Mouse (Mus musculus) telencephalon, adult 2 months (tissue): ENCODE measurements around the gene Foxo6.

Experiments
- DNase-seq: peaks from one replicate; pipeline ENCODE4 v3.0.0-alpha.2; 2011; ENCODE audit warnings: low read depth, low spot score

Gene Foxo6

GRCm38 (mm10) chr4:120287290-120288111 lies at the start of gene Foxo6:
Gene Foxo6 (minus strand): TSS chr4:120287349.
- peak; percentile 87 for DNase-seq

GRCm38 (mm10) chr4:120334316-120334715 lies 47.2 kb upstream of the Foxo6 start:
- no peak for DNase-seq

GRCm38 (mm10) chr4:120332934-120333421 lies 45.8 kb upstream of the Foxo6 start:
- no peak for DNase-seq

GRCm38 (mm10) chr4:120332405-120332933 lies 45.3 kb upstream of the Foxo6 start:
- DNase-seq, result no peak

- DNase-seq, result no peak
Observed at GRCm38 (mm10) chr4:120331992-120332391, 44.8 kb upstream of the Foxo6 start.

GRCm38 (mm10) chr4:120331541-120331940 lies 44.4 kb upstream of the Foxo6 start:
- DNase-seq, result no peak

- no peak for DNase-seq
Observed at GRCm38 (mm10) chr4:120325748-120326147, 38.6 kb upstream of the Foxo6 start.

- DNase-seq, result no peak
Observed at GRCm38 (mm10) chr4:120325051-120325450, 37.9 kb upstream of the Foxo6 start.

- no peak for DNase-seq
Observed at GRCm38 (mm10) chr4:120323858-120324257, 36.7 kb upstream of the Foxo6 start.

- no peak for DNase-seq
Observed at GRCm38 (mm10) chr4:120323198-120323597, 36.0 kb upstream of the Foxo6 start.

GRCm38 (mm10) chr4:120317541-120317940 lies 30.4 kb upstream of the Foxo6 start:
- DNase-seq, result no peak

- no peak for DNase-seq
Observed at GRCm38 (mm10) chr4:120316716-120317115, 29.6 kb upstream of the Foxo6 start.

GRCm38 (mm10) chr4:120314571-120314970 lies 27.4 kb upstream of the Foxo6 start:
- no peak for DNase-seq

- DNase-seq, result no peak
Observed at GRCm38 (mm10) chr4:120313309-120313708, 26.2 kb upstream of the Foxo6 start.

GRCm38 (mm10) chr4:120304580-120304979 lies 17.4 kb upstream of the Foxo6 start:
- DNase-seq, result no peak

GRCm38 (mm10) chr4:120299287-120299686 lies 12.1 kb upstream of the Foxo6 start:
- no peak for DNase-seq

GRCm38 (mm10) chr4:120291106-120291822 lies 4.1 kb upstream of the Foxo6 start:
- DNase-seq, result no peak

- DNase-seq, result no peak
Observed at GRCm38 (mm10) chr4:120290486-120290885, 3.3 kb upstream of the Foxo6 start.

- no peak for DNase-seq
Observed at GRCm38 (mm10) chr4:120289181-120289965, 2.2 kb upstream of the Foxo6 start.

- DNase-seq, result no peak
Observed at GRCm38 (mm10) chr4:120286761-120287241, 348 bp downstream of the Foxo6 start.

GRCm38 (mm10) chr4:120285730-120286129 lies 1.4 kb downstream of the Foxo6 start:
- DNase-seq, result no peak
